Mouse (Mus musculus) adrenal gland, postnatal 4 days (tissue): ENCODE results near the gene 9230112D13Rik. TPM values are rescaled to one million over a fixed set of nuclear protein-coding genes. Genes with fewer than 3 reads are reported as not detected.

Source experiments
- DNase-seq, 2 experiments: peaks; one replicate each; pipeline ENCODE4 v3.0.0; 2021 to 2022; ENCODE audit warnings: low spot score in 2 of 2, mixed read lengths in 2 of 2
- total RNA-seq, 2 experiments: library from RNA; stranded (reverse); gene quantifications; 2 replicates each; pipeline ENCODE4 v1.2.3; 2021

The 9230112D13Rik gene
- total RNA-seq, 2 experiments from 2014 or later, result not detected

DNA sequence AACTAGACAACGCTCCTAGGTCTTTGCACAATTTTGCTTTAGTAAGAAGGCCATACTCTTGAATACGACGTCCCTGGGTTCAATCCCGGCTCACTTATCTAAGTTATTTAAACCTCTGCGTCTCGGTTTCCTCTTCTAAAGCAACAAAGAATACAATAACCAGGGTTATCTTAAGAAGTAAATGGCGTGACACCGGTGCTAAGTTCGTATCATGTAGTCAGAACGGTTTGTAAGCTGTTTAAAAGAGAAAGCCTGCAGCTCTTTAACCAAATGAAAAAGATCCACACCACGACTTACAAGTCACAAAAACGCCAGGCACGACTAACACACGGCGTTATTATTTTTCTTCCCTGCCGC, 21.2 kb downstream of the 9230112D13Rik start:
- no peak for DNase-seq

DNA sequence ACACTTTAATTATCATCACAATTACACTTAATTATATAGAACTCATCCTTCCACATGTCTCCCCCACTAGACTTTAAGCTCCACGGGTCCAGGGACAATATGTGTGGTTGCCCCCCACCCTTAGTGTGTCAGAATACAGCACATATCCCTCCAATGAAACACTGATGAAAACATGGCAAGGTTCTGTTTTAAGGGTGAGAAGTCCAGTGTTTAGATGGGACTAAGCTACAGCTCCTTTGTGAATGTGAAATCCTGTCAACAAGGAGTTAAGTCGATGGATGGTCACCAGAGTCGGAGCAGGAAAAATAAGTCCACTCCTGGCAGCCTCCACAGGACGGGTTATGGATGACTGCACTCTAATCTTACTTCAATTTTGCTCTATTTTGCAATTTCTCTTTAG, 22.3 kb downstream of the 9230112D13Rik start:
- DNase-seq, result no peak

DNA sequence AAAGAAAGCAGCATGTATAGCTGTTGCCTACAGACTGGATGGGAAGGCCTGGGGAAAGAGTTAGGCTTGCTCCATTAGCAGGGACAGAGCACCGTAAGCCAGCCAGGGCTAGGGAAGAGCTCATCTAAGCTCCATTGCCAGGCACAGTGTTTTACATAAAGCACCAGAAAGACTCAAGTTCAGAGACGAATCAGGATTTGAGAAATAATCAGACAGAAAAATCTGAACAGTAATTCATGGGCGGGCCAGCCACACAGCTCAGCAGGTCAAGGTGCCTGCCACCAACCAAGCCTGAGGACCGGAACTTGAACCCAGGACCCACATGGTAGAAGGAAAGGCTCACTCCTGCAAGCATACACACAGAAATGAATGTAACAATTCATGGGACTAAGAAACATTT, 22.9 kb downstream of the 9230112D13Rik start:
- no peak for DNase-seq

DNA sequence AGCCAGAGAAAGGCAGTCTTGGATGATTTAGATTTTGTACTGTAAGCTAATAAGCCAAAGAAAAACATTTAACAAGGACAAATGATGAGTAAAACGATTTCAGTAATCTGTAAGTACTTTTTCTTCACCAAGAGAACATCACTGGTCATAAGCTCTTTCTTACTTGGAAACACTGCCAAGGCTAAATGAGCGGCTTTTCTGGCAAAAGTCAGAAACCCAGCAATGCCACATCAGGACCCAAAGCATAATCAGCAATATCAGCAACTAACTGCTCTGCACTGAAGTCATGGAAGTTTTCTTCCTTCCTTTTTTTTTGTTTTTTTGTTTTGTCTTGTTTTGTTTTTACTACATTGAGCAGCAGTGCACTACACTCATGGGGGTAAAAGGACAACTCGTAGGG, 25.3 kb downstream of the 9230112D13Rik start:
- no peak for DNase-seq

DNA sequence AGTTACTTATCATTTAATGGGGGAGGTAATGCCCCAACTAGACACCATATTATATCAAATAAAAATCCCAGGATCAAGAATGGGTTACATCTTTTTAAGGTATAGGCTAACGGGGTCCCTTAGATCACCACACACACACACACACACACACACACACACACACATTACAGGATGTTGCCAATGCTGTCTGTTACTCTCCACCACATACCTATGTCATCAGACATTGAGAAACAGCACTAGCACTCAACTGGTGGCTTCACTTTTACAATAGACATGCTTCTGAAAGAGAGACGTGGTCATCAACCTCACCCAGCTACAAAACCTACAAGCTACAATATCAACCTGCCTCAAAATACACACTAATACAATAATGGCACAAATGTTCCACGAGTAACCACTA, 28.9 kb downstream of the 9230112D13Rik start:
- DNase-seq, result no peak

DNA sequence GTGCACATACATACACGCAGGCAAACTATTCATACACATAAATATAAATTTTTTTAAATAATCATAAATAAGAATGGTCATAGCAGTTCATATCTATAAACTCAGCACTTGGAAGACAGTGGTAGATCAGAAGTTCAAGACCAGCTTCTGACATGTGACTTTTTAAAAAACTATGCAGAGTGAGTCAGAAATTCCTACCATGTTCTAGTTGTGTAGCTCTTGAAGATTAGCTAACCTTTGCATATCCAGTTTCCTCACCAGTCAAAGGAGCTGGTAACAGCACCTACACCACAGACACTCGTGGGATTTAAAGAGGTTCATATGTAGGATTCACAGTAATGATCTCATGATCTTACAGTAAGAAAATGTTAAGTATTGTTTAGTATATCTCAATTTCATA, 29.9 kb downstream of the 9230112D13Rik start:
- DNase-seq, result no peak

DNA sequence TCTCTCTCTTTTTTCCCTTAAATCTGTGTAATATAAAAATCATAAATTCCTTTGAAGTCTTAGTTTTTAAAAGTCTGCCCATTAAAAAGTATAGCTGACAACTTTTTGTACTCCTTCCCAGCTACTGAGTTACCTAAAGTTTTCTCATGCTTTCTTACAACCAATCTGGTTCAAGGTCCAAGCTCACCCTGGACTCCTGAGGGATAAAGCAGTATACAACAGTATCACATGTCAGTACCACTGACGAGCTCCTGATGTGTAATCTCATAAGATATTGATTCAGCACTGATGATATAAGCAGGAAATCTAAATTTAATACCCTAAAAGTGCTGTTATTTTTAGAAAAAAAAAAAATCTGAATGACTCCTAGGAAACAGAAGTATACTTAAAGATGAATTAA, 31.6 kb downstream of the 9230112D13Rik start:
- no peak for DNase-seq

DNA sequence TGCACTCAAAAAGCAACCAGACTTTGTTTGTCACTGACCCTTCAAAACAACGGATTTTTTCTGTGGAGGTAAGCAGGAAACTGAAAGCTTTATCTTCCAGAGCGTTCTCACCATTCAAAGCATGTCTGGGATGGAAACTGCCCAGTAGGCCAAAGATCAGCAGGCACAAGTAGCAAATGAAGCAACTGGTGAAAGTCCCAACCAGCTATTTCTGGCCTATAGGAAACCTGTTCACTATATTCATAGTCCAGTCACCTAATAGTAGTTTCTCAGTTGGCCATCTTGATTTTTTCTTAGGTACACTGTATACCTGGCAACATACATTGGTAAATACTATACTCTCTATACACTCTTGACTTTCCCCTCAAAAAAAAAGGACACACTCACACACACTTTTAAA, 32.7 kb downstream of the 9230112D13Rik start:
- no peak for DNase-seq

DNA sequence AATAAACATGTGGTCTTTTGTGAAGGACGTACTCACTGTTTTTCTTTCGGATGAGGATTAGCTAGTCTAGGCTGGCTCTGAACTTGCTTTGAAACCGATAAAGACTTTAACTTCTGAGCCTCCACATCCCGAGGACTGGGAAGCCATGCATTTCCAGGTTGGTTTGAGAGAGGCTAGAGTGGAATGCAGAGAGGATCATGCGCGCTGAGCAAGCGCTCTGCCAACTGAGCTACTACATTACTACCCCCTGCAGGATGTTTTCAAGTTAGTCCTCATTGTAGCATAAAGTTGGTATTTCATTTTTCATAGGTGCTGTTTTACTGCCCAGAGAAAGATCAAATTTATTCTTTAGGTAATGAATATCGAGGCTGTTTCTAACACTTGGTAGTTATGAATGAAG, 36.4 kb downstream of the 9230112D13Rik start:
- DNase-seq, result no peak

DNA sequence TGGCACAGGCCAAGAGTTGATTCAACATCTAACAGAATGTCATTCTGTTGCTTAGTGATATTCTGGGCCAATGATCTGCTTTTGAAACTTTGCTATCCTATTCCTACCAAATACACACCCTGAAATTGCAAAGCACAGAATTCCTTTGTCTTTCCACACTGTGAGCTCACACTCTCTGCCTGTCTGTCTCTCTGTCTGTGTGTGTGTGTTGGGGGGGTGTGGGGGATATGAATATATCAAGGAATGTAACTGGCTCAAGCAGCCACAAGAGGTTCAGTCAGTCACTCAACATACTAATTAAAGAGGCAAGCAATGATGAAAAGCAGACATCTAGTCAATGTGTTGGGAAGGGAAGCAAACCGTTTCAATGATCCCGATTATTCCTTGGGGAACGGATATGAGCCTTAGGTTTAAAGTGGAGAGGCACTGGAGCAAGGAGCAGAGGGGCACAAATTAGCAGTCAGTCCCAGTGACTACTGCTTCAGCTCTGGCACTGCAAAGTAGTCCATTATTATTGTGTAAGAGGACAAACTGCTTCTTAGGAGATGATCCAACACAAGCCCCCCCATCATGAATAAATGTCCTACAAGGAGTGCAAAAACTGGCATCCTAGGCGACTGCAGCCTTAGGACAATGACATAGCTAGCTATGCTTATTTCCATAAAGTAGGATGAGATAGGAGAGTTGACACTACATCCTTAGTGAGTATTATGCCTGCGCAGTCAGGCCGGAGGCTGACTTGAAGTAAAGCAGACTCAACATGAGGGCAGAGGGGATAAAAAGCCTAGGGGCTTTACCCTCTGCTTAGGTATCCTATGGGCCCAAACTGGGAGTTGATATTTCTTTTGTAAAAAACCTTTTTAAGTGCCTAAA, 38.9 kb downstream of the 9230112D13Rik start:
- no peak for DNase-seq

DNA sequence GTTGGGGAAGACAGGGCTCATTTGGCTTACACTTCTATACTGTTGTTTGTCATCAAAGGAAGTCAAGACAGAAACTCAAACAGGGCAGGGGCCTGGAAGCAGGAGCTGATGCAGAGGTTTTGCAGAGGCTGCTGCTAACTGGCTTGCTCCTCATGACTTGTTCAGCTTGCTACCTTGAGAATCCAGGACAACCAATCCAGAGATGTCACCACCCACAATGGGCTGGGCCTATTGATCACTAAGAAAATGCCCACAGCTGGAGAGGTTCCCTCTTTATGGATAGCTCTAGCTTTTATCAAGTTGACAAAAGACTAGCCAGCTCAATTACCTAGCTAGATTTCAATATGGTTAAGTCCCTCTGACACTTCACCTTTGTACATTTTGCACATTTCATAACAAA, 51.0 kb downstream of the 9230112D13Rik start:
- no peak for DNase-seq

DNA sequence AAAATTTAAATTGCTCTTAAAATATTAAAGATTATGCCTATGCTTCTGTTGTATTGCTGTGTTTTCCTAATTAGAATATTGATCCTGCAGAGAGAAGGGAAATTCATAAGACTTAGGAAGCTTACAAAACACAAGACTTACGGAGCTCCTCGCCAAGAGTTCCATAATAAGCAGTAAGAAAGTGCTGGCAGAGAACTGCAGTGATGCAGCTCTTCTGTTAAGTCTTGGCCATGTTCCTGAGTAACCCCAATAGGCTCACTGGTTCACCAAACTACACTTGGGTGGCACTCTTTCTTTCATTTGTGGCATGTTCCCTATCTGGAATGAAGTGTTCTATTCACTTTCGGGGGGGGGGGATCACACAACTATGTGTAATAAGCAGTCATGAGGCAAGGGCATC, 56.3 kb downstream of the 9230112D13Rik start:
- no peak for DNase-seq

Other genes with a start within 250 kb of the 9230112D13Rik start
- 10 to 100 TPM; 12.6 to 16.0 TPM for gene Shld2, start 212.3 kb downstream of the 9230112D13Rik start, total RNA-seq
- gene Glud1, start 212.1 kb downstream of the 9230112D13Rik start, total RNA-seq, result 100 to 1,000 TPM; 220 to 286 TPM
- gene Fam25c, start 167.4 kb downstream of the 9230112D13Rik start, total RNA-seq, result not detected
- 10 to 100 TPM; 17.2 to 45.8 TPM for gene Sncg, start 148.0 kb downstream of the 9230112D13Rik start, total RNA-seq
- 10 to 100 TPM; 26.0 to 28.3 TPM for gene Mmrn2, start 147.3 kb downstream of the 9230112D13Rik start, total RNA-seq
- gene Bmpr1a, start 19.5 kb downstream of the 9230112D13Rik start, total RNA-seq, result 10 to 100 TPM; 79.7 to 81.9 TPM
- gene Ldb3, start 65.9 kb upstream of the 9230112D13Rik start, total RNA-seq, result 10 to 100 TPM; 14.3 to 37.2 TPM
- not detected for gene Opn4, start 77.3 kb upstream of the 9230112D13Rik start, total RNA-seq
- gene Wapl, start 151.1 kb upstream of the 9230112D13Rik start, total RNA-seq, result 10 to 100 TPM; 90.8 to 95.2 TPM